Mouse (Mus musculus) cortical plate, adult 2 months (tissue): ENCODE measurements around the gene Ube2f. TPM values are rescaled to one million over a fixed set of nuclear protein-coding genes. Genes with fewer than 3 reads are reported as not detected.
A peak's percentile ranks its signal among the peaks of the same experiment; 100 is the strongest.

Experiments used
- H3K27ac ChIP-seq: fragments of 200-500 bp; 2 replicates; pipeline ENCODE4 v1.5.1; 2012; ENCODE audit warnings: low read length, control low read depth, inconsistent platforms; ENCODE audit not compliant: insufficient read depth
- H3K4me1 ChIP-seq: fragments of 200-500 bp; 2 replicates; pipeline ENCODE4 v1.6.1; 2011; ENCODE audit warnings: low read length; ENCODE audit not compliant: control insufficient read depth, insufficient read depth
- H3K4me3 ChIP-seq: fragments of 200-500 bp; 2 replicates; pipeline ENCODE4 v1.5.1; 2011; ENCODE audit warnings: mild to moderate bottlenecking, low read length, control low read depth; ENCODE audit not compliant: insufficient read depth
- CTCF ChIP-seq: fragments of 200-500 bp; IDR thresholded peaks from 2 replicates; pipeline ENCODE4 v1.5.1; 2011; ENCODE audit warnings: mild to moderate bottlenecking, control low read depth, low read length; ENCODE audit not compliant: insufficient read depth; ENCODE audit errors: extremely low read depth
- POLR2A ChIP-seq: fragments of 200-500 bp; IDR thresholded peaks from 2 replicates; pipeline ENCODE4 v1.6.1; 2011; ENCODE audit warnings: mild to moderate bottlenecking, low read length, control low read depth; ENCODE audit not compliant: insufficient read depth; ENCODE audit errors: extremely low read depth
- polyA plus RNA-seq: library from polyadenylated mRNA; depleted of rRNA; stranded (reverse); fragments of >200 nt; gene quantifications from 2 replicates; pipeline ENCODE4 v1.2.3, GENCODE M21; 2012

The Ube2f gene
- polyA plus RNA-seq, 1 experiment = 65.7 TPM

GRCm38 (mm10) chr1:91279126-91279525, 29.0 kb downstream of the Ube2f start:
- Histone ChIP-seq H3K4me3 (no peak overlapping the region), H3K4me1 (no peaks in the 10 kb centered on the region), H3K27ac (no peak overlapping the region)
- TF ChIP-seq CTCF = no peak
- TF ChIP-seq POLR2A = no peak

GRCm38 (mm10) chr1:91282582-91282981, 32.5 kb downstream of the Ube2f start:
- no peak overlapping the region for H3K4me3 ChIP-seq
- no peaks in the 10 kb centered on the region for H3K4me1 ChIP-seq
- TF ChIP-seq POLR2A (no peak), CTCF (no peak)
- no peak overlapping the region for H3K27ac ChIP-seq

- no peak for TF ChIP-seq CTCF
- no peak for TF ChIP-seq POLR2A
- no peak overlapping the region for H3K4me3 ChIP-seq
- no peak overlapping the region for H3K27ac ChIP-seq
- H3K4me1 ChIP-seq = no peaks in the 10 kb centered on the region
These were observed 39.3 kb downstream of the Ube2f start for GRCm38 (mm10) chr1:91289375-91289774.

GRCm38 (mm10) chr1:91292101-91292825, 42.2 kb downstream of the Ube2f start:
- Histone ChIP-seq H3K4me3 (no peak overlapping the region), H3K27ac (no peak overlapping the region), H3K4me1 (no peaks in the 10 kb centered on the region)
- TF ChIP-seq POLR2A = no peak

DNA sequence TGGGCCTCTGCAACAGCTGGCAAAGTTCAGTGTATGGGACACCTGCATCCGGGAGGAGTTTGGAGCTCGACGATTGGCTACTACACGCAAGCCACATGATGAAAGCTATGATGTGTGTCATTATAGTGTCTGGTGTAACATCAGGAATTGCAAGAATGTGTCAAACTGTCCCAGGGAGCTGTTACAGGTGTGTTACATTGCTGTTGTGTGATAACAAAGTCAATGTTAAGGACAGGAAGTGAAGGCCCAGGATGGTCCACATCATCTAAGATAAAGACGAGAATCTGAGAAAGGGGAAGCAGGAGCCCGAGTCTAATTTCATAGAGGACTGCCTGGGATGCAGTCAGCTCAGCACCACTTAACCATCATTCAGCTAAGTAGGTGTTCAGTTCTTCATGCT, 45.4 kb downstream of the Ube2f start:
- TF ChIP-seq POLR2A (no peak), CTCF (no peak)
- no peak overlapping the region for H3K27ac ChIP-seq
- H3K4me3 ChIP-seq = no peak overlapping the region
- peaks cover 1% of the 10 kb centered on the region; the same call in 1 of the 2 replicates for H3K4me1 ChIP-seq

DNA sequence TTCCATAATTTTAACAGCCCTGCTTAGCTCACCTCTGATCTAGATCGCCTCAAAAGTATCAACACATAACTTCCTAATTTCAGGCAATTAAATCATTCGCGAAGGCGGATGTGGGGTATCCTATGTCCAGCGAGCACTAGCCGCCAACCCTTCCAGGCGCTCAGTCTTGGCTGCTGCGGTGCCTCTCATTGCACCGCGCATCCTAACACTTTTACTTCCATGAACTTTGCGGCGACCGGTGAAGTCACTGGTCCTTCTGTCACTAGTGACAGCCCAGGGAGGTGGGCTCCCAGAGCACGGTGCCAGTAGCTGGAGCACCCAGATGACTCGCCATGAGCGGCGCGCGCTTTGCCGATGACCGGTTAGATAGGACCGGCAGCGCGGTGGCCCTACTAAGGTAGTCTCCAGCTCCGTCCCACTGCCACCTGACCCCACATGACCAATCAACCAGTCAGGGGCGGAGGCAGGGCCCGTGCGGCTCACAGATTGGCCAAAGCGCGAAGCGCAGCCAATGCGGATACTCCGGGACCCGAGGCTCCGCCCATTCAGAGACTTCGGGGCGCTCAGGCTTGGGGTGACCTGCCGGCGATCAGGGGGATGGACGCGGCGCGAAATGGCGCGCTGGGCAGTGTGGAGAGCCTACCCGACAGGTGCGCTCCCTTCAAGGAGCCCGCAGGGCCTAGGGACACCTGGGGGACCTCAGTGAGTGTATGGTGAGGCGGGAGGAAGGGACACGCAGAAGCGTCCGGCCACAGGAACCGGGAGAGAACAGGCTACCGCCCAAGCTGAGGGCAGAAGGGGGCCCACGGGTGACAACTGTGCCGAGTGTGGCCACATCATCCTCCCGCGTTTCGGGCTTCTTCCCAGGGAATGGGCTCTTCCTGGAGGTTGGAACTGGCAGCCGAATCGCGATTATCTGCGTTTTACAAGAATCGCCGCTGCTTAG, 48.0 kb downstream of the Ube2f start, which contains the start of gene Scly:
Gene Scly, plus strand, starts transcription at position 540 of the 946 bp plus-strand sequence.
- peak within 1 kb of the TSS; percentile 72 for H3K4me3 ChIP-seq
- H3K4me1 ChIP-seq = peaks cover 1% of the 10 kb centered on the region; the same call in 1 of the 2 replicates
- TF ChIP-seq POLR2A (peak; percentile 50; the same call in 1 of the 2 replicates), CTCF (no peak)
- H3K27ac ChIP-seq = no peak within 1 kb of the TSS

GRCm38 (mm10) chr1:91299026-91299706, 49.1 kb downstream of the Ube2f start:
- peaks cover 1% of the 10 kb centered on the region; the same call in 1 of the 2 replicates for H3K4me1 ChIP-seq
- H3K27ac ChIP-seq = no peak overlapping the region
- peak overlapping the region; percentile 72; the same call in 1 of the 2 replicates for H3K4me3 ChIP-seq
- TF ChIP-seq POLR2A = no peak
- TF ChIP-seq CTCF = no peak

GRCm38 (mm10) chr1:91299707-91300426, 49.8 kb downstream of the Ube2f start:
- H3K27ac ChIP-seq = no peak overlapping the region
- no peak for TF ChIP-seq POLR2A
- TF ChIP-seq CTCF = no peak
- H3K4me1 ChIP-seq = peaks cover 1% of the 10 kb centered on the region; the same call in 1 of the 2 replicates

More at GRCm38 (mm10) chr1:91299707-91300426, 49.8 kb downstream of the Ube2f start:
- no peak overlapping the region for H3K4me3 ChIP-seq
